Mouse (Mus musculus) adrenal gland (tissue): ENCODE measurements around the gene Fem1a.

Source experiments
- intact Hi-C: fragments of 180-260 bp; cut with DNase I; formaldehyde crosslinking; loops from one replicate; pipeline ENCODE4 v1.15.1; 2025
- long read RNA-seq, 2 experiments: library from polyadenylated mRNA; unstranded; transcript quantifications; one replicate each; pipeline ENCODE4 v2.0.0; 2020; ENCODE audit warnings: borderline replicate concordance in 1 of 2; ENCODE audit not compliant: insufficient replicate concordance in 1 of 2

Gene Fem1a
- long read RNA-seq, experiment 1, full-length matches to known transcripts: 14 of 14 reads
- long read RNA-seq, experiment 1, partial matches to known transcripts: 0 of 14 reads
- long read RNA-seq, experiment 1, other reads (novel, unspliced or antisense): 0 of 14 reads
- long read RNA-seq, experiment 2, full-length matches to known transcripts: 7 of 7 reads
- long read RNA-seq, experiment 2, partial matches to known transcripts: 0 of 7 reads
- long read RNA-seq, experiment 2, other reads (novel, unspliced or antisense): 0 of 7 reads

DNA sequence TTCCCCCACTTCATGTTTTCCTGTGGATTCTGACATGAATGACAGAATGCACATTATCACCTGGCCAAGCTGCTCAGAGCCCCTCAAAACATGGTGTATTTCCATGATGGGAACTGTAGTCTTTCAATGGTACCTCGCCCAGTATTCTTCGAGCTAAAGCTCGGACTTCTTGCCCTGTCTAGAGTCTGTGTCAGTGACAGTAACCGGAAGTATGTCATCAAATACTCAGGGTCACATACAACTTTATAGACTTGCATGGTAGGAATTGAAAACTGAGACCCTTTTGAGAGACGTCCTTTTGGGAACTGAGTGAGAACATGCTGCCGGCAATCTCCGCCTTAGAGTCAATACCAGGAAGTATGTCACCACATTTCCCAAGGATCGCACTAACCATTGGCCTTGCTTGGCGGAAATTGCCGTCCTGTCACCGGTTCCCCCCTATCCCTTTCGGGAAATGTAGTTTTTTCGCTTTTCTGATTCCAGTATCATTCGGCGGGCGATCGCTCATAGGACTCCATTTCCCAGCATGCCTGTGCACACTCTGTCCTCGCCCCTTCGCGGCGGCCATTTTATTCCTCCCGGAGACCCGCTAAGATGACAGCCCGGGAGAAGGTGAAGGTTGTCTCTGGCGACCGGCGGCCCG is at the start of gene Fem1a:
Fem1a (plus strand) TSS at position 572 of the 643 bp plus-strand sequence.
- intact Hi-C loops: no loop called here

DNA sequence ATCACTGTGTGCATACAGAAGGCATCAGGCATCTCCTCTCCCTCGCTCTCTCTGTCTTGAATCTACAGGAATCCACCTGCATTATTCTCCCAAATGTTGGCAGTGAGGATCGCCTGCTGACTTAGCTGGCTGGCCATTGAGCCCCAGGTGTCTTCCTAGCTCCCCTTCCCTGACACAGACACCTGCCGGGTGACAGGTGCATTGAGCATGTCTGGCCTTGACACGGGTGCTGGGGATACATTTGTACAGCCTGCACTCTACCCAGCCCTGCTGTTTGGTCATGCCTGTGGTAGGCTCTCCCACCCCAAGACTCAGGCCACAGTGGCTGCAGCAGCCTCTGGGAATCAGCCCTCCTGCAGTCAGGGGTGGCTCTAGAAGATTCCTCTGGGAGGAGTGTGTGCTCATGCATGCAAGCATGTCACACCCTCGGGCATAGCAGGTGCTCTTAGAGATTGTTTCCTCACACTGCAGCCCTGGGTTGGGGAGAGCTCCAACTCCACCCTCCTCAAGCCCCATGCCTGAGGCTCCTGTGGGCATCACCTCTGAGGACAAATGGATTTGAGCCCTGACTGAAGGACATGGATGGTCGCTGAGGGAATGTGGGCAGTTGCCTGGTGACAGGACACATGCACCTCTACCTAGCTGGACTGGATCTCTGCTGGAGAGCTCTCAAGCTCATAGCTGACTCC is 49.5 kb upstream of the Fem1a start:
- intact Hi-C loops: no loop called here

- intact Hi-C loops: no loop called here
Observed at GRCm38 (mm10) chr17:56207963-56208530, 48.6 kb upstream of the Fem1a start.

DNA sequence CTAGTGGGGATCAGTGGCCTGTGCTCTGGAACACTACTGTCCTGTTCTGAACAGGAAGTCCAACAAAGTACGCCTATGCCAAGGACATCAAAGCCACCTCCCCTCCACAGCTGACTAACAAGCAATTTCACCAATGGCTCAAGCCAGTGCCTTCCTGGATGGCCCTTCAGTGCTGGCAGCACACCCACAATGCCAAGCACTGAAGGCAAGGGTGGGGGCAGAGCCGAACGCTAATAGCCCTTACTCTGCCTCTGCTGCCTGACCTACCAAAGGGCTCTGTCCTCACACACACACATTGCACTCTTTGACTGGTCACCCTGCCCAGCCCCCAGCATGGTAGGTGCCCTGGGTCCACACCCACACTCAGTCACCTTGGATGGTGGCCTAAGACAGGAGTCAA is 47.8 kb upstream of the Fem1a start:
- intact Hi-C loops: no loop called here

DNA sequence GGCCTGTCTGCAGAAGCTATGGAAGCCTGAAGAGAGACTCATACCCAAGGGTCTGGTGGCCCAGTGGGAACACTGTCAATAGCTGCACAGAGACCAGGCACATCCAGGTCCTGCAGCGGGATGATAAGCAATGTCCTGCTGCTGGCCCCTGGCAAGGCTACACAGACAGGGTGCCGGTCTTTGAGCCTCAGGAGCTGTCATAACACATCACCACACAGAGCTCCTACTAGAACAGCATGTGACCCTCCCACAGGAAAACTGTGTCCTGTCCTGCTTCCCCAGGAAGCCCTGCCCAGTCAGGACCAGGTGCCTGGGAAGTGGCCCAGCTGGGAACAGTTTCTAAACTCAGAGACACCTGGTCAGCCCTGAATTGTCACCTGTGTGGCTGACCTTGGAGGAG is 45.5 kb upstream of the Fem1a start:
- intact Hi-C loops: no loop called here

GRCm38 (mm10) chr17:56212676-56213075 is 43.9 kb upstream of the Fem1a start:
- intact Hi-C loops: no loop called here

DNA sequence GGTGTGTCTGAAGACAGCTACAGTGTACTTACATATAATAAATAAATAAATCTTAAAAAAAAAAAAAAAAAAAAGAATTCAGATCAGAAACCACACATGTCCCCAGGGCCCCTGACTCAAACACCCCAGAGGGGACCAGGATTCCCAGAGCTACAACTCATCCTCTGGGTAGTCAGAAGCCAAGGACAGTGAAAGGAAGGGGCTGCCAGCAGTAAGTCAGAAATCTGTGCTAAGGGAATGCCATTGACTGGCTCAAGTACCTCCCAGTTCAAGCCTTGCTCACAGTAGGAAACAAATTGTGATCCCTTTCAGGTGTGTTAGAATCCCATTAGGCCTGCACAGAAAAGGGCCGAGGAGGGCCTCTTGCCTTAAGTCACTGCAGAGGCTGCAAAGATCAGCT is 42.4 kb upstream of the Fem1a start:
- intact Hi-C loops: no loop called here

- intact Hi-C loops: no loop called here
Observed at GRCm38 (mm10) chr17:56217670-56218069, 38.9 kb upstream of the Fem1a start.

DNA sequence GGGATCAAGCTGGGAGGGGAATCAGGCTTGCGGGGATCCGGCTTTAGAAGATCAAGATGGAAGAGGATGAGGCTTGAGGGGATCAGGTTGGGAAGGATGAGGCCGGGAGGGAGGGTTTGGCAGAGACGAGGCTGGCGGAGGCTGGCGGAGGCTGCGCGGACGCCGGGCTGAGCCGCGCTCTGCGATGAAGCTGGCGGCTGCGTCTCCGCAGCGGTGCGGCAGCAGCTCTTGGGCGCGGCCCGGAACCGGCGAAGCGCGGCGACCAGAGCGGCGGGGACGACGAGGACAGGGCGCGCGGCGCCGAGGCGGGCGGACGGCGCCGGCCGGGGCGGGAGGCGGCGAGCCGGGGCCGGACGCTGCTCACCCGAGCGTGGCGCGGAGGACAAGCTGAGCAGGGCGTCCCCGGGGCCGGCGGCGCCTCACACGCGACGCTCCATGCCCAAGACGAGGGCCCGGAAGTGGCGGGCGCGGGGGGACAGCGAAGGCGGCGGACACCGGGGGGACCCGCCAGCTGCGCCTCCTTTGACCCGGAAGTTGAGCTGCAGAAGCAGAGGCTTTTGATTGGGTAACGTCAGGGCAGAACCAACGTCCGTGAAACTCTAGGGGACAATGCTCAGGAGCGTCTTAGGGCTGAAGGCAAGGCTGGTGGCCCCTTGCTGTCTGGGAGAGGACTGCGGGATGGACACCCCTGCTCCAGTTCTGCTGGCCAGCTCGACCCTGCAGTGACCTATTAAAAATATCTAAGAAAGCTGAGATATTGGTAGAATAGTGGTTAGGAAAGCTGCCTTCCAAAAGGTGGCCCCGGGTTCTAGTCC is 38.0 kb upstream of the Fem1a start, which contains the start of gene Dpp9:
Dpp9 (minus strand) TSS at position 529 of the 815 bp plus-strand sequence.
- intact Hi-C loops: no loop called here

DNA sequence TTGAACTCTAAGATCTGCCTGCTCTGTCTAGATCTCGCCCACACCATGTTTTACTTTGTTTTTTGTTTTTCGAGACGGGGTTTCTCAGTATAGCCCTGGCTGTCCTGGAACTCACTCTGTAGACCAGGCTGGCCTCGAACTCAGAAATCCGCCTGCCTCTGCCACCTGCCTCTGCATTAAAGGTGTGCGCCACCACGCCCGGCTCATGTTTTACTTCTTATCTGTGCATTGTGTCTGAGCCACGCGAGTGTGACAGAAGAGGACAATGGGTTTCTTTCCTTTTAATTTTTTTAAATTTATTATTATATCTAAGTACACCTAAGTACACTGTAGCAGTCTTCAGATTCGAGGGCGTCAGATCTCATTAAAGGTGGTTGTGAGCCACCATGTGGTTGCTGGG is 37.4 kb upstream of the Fem1a start:
- intact Hi-C loops: no loop called here

GRCm38 (mm10) chr17:56219805-56220204 is 36.8 kb upstream of the Fem1a start:
- intact Hi-C loops: no loop called here

DNA sequence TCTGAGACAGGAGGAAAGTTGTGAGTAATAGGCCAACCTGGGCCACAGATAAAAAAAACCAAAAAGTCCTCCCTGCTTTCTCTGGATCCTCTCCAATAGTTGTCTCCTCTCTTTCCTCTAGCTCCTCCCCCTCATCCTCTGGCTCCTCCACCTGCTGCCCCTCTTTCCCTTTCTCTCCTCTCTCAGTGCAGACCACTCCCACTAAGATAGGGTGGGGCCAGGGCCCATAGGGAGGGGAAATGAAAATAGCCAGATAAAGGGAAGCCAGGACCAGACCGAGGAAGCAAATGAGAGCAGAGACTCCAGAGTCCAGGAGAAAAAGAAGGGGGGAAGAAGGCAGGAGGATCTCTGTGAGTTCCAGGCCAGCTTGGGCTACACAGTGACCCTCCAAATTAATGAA is 31.7 kb upstream of the Fem1a start:
- intact Hi-C loops: no loop called here

DNA sequence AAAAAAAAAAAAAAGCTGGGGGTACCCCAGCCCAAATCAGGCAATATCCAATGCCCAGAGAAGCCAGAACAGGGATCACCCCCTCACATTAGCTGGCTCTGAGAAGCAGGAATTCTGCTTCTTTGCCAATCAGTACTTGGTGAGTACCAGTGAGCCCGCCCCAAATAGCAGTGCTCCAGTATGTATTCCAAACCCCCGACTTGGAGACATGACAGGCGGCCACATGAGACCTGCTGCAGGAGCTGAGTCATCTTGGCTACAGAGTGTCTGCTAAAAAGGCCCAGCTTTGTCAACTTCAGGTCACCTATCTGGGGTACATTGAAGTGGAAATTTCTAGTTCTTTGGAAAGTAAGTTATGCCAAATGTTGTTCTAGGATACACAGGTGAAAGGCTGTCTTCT is 30.0 kb upstream of the Fem1a start:
- intact Hi-C loops: no loop called here

GRCm38 (mm10) chr17:56229943-56230342 is 26.7 kb upstream of the Fem1a start:
- intact Hi-C loops: no loop called here

DNA sequence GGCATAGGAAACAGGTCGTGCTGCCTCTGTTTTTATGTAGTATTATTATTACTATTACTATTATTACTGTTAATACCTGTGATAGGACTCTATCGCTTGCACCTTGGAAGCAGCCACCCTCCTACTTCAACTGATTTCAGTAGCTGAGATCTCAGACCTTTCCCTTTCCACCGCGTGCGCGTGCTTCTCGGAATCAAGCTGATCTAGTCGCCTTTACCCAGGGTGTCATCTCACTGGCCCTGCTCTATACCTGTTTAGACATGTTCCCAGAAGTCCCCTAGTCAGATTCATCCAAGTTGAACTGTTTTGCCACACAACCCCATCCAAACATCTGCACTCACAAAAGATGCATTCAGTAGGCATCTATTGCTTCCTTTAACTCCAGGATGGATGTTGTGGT is 23.2 kb upstream of the Fem1a start:
- intact Hi-C loops: no loop called here

- intact Hi-C loops: no loop called here
Observed at GRCm38 (mm10) chr17:56233818-56234469, 22.7 kb upstream of the Fem1a start.

DNA sequence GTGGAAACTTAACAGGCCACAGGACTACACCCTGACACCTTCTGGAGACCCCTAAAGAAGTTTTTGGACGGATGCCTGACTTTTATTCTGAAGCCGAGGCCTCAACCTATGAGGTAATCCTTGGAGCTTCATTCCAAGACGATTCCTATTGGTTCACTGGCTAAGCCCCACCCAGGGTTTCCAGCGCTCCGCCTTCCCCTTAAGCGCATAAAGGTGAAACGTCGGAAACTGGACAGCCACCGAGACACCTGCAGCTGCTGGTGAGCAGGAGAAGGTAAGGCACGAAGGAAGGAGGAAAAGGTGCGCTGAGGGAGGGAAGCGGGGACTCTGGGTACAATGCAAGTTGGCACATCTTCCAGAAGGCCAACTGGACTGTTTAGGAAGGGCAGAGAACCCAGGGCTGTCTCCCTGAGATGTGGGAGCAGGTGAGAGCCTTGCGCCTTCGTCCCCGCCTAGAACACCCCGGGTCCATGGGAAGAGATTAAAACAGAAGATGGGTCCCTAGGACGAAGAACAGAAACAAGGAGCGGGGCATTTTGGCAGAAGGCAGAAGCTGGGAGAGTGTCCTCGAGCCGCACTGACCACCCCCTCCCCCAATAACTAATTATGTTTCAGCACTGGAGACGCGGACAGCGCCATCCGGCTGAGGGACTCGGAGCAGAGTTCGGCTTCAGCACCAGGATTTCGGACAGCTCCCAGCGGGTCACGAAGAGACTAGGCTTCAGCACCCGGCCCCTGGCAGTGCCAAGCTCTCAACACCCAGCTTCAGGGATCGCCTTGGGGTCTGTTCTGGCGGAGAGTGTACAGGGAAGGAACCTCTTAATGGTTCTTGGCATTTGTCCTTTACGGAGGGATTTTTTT is 14.8 kb upstream of the Fem1a start:
- intact Hi-C loops: no loop called here

DNA sequence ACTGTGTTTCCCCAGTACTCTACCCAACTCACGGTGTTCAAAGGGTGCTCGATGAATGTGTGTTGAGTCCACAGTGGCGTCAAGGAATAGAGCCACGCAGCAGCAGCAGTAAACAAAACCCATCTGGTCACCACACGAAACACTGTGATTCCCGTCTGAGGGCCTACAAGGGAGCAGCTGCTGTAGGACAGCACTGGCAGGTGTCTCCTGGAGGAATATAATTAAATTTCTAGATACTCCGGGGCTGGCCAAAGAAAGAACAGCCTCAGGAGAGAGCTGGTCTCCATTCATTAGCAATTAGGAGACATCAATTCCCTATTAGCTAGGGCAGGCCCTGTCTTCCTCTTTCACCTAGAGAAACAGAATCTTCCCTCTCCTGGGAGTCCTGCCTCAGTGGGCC is 11.0 kb upstream of the Fem1a start:
- intact Hi-C loops: no loop called here

DNA sequence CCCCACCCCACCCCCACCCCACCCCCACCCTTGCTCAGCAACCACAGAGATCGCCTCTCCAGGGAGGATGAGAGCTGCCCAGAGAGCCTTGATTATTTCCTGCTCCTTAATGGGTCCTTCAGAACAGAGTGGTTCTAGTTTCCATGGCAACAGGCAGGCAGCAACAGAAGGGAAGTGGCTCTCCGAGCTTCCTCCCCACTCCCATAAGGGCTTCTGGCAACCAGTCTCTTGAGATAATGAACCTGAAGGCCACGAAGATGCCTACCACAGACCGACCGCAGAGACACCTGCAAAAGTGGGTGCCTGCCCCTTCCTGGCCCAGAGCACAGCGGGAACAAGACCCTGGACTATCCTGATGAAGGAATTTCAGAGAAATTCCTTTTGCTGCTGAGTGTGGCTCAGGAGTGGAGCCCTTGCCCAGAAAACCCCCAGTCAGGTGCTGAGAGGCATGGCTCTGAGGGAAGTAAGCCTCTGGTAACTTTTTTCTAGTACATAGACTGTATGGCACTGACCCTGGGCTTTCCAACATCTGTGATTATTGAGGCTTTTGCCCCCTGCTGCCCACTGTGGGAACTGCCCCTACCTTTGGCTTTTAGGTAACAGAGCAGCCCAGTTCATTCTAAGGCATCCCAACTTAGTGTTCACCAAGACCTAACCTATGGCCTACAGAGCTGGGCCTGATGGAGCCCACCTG is 5.3 kb upstream of the Fem1a start:
- intact Hi-C loops: loop anchor here (5.0 kb wide), 1 partner anchor 54 kb away; no protein-coding TSS in a partner anchor
